ENCODE assay signal across 22 mouse cellular contexts in genomic region chr1:160049131-160049880, GRCm38 (mm10). TPM values are rescaled to one million over a fixed set of nuclear protein-coding genes. Genes with fewer than 3 reads are reported as not detected.
A peak's percentile ranks its signal among the peaks of the same experiment; 100 is the strongest.
DNase-seq lines count a peak whose midpoint lies in the region; ATAC-seq lines count a peak whose summit lies in the region.
"Had no signal": no experiment of that assay in that cellular context is flagged by ENCODE, and none has a peak within 500 bp of the region (broad histone marks: within the 10 kb centered on the region; RNA-seq: fewer than 3 reads in every experiment).

No protein-coding gene starts in this region.

- H3K4me1 ChIP-seq in erythroblast, embryonic 14.5 days (ENCODE audit: control insufficient read depth) = peaks cover 96% of the 10 kb centered on the region
- H3K4me1 ChIP-seq in heart, embryonic 14.5 days (ENCODE audit: control insufficient read depth in 2 of 2, insufficient read depth in 2 of 2, low read length in 2 of 2) = peaks cover 14 to 35% of the 10 kb centered on the region in 2 experiments
- H3K4me1 ChIP-seq in lung, embryonic 16.5 days (replicated peaks; ENCODE audit: control insufficient read depth, insufficient read depth, low read length) = peaks cover 26% of the 10 kb centered on the region
- H3K4me1 ChIP-seq: intestine, embryonic 15.5 days; limb, embryonic 13.5 days had no signal

- no peaks in the 10 kb centered on the region for H3K9me3 ChIP-seq in erythroblast, embryonic 14.5 days (ENCODE audit: control insufficient read depth, low read length)
- H3K9me3 ChIP-seq in heart, embryonic 14.5 days (ENCODE audit: control insufficient read depth, low read length) = no peaks in the 10 kb centered on the region
- H3K9me3 ChIP-seq in lung, embryonic 16.5 days (ENCODE audit: control insufficient read depth, low read length) = no peaks in the 10 kb centered on the region
- H3K9me3 ChIP-seq: embryonic facial prominence, embryonic 10.5 days; forebrain, embryonic 13.5 days; hindbrain, embryonic 15.5 days; intestine, embryonic 15.5 days; kidney, embryonic 15.5 days; limb, embryonic 13.5 days; midbrain, embryonic 12.5 days had no signal

- WGBS in heart, embryonic 14.5 days = 31% methylated on average over 5 of the region's 5 CpGs
- WGBS in lung, embryonic 16.5 days = 29% methylated on average over 5 of the region's 5 CpGs

- peaks cover 75% of the 10 kb centered on the region for H3K36me3 ChIP-seq in erythroblast, embryonic 14.5 days (ENCODE audit: control insufficient read depth)
- no peaks in the 10 kb centered on the region for H3K36me3 ChIP-seq in heart, embryonic 14.5 days (ENCODE audit: control insufficient read depth, insufficient read depth, low read length)
- no peaks in the 10 kb centered on the region for H3K36me3 ChIP-seq in lung, embryonic 16.5 days (ENCODE audit: control insufficient read depth, insufficient read depth, low read length)
- H3K36me3 ChIP-seq: embryonic facial prominence, embryonic 10.5 days; hindbrain, embryonic 15.5 days; intestine, embryonic 15.5 days; kidney, embryonic 15.5 days; limb, embryonic 13.5 days; midbrain, embryonic 12.5 days had no signal

- peak overlapping the region; percentile 34 for H3K4me3 ChIP-seq in erythroblast, embryonic 14.5 days (replicated peaks)
- H3K4me3 ChIP-seq in heart, embryonic 14.5 days (ENCODE audit: control insufficient read depth in 1 of 2, insufficient read depth in 1 of 2, low read depth in 1 of 2, low read length in 2 of 2) = no peak overlapping the region
- no peak overlapping the region for H3K4me3 ChIP-seq in lung, embryonic 16.5 days (ENCODE audit: low read length)
- H3K4me3 ChIP-seq: embryonic facial prominence, embryonic 10.5 days; forebrain, embryonic 13.5 days; hindbrain, embryonic 15.5 days; intestine, embryonic 15.5 days; kidney, embryonic 15.5 days; limb, embryonic 13.5 days; midbrain, embryonic 12.5 days had no signal

- H3K27ac ChIP-seq in heart, embryonic 14.5 days (replicated peaks in 1 of 2; ENCODE audit: control insufficient read depth in 1 of 2, insufficient read depth in 1 of 2, low read depth in 2 of 2, low read length in 2 of 2) = no peak overlapping the region
- peak overlapping the region; percentile 41; the same call in 1 of the 2 replicates for H3K27ac ChIP-seq in lung, embryonic 16.5 days (ENCODE audit: low read length)
- H3K27ac ChIP-seq: embryonic facial prominence, embryonic 10.5 days; forebrain, embryonic 13.5 days; hindbrain, embryonic 15.5 days; intestine, embryonic 15.5 days; kidney, embryonic 15.5 days; limb, embryonic 13.5 days; macrophage; midbrain, embryonic 12.5 days had no signal

- H3K9ac ChIP-seq in heart, embryonic 14.5 days (ENCODE audit: low read length) = peak overlapping the region; percentile 27; the same call in 1 of the 2 replicates
- no peak overlapping the region for H3K9ac ChIP-seq in lung, embryonic 16.5 days (ENCODE audit: low read length)
- H3K9ac ChIP-seq: forebrain, embryonic 13.5 days; hindbrain, embryonic 15.5 days; intestine, embryonic 15.5 days; kidney, embryonic 15.5 days; limb, embryonic 13.5 days; midbrain, embryonic 12.5 days had no signal

- no peaks in the 10 kb centered on the region for H3K27me3 ChIP-seq in erythroblast, embryonic 14.5 days (ENCODE audit: control insufficient read depth)
- no peaks in the 10 kb centered on the region for H3K27me3 ChIP-seq in heart, embryonic 14.5 days (ENCODE audit: control insufficient read depth, insufficient read depth, low read length)
- no peaks in the 10 kb centered on the region for H3K27me3 ChIP-seq in lung, embryonic 16.5 days (ENCODE audit: control insufficient read depth, insufficient read depth, low read depth, low read length)
- H3K27me3 ChIP-seq: forebrain, embryonic 13.5 days; hindbrain, embryonic 15.5 days; intestine, embryonic 15.5 days; kidney, embryonic 15.5 days; limb, embryonic 13.5 days had no signal

- no peak for ATAC-seq in erythroblast, adult 5-6 weeks (replicated peaks; ENCODE audit: low FRiP score, poor library complexity, severe bottlenecking)
- no peak for ATAC-seq in heart, embryonic 14.5 days (ENCODE audit: insufficient number of reproducible peaks, insufficient read depth, low FRiP score, low read depth)
- ATAC-seq in lung, embryonic 16.5 days (ENCODE audit: low read depth) = peak; percentile 34
- peak; percentile 34 for ATAC-seq in megakaryocyte-erythroid progenitor cell, adult 5-6 weeks (replicated peaks; ENCODE audit: low FRiP score, low TSS enrichment, poor library complexity, severe bottlenecking)
- ATAC-seq: forebrain, embryonic 13.5 days; intestine, embryonic 15.5 days had no signal

- no peak for DNase-seq in heart, adult 9 months (ENCODE audit: low spot score in 2 of 2)
- no peak for DNase-seq in lung, adult 18-20 months
- no peak for DNase-seq in layer of hippocampus, adult 9-11 months
- DNase-seq: adrenal gland, adult 2 months; cerebellum, adult 8-10 months; gastrocnemius, postnatal 14 days; heart, postnatal 4 days; kidney, postnatal 4 days; thymus, postnatal 14 days had no signal

- H3K4me2 ChIP-seq in heart, embryonic 14.5 days (ENCODE audit: low read length) = no peak overlapping the region
- no peak overlapping the region for H3K4me2 ChIP-seq in lung, embryonic 16.5 days (ENCODE audit: low read depth, low read length)
- H3K4me2 ChIP-seq: forebrain, embryonic 13.5 days; hindbrain, embryonic 15.5 days; intestine, embryonic 15.5 days; kidney, embryonic 15.5 days; limb, embryonic 13.5 days; midbrain, embryonic 12.5 days had no signal

RNA-seq across cellular contexts. Expression of gene 4930523C07Rik, which starts 5.1 kb away (rescaled TPM):
- polyA plus RNA-seq in erythroblast, embryonic 14.5 days (2012) = 3.7 and 4.4 TPM in 2 replicates
- total RNA-seq in erythroblast, adult 5-6 weeks (2015; ENCODE audit: low replicate concordance) = 11.7 and 14.2 TPM in 2 replicates
- total RNA-seq in erythroblast, adult 5-6 weeks (2017; ENCODE audit: low replicate concordance) = 30.2 and 31.4 TPM in 2 replicates
- 19.1 and 20.9 TPM in 2 replicates for polyA plus RNA-seq in heart, embryonic 14.5 days (2014; fragmentation: Nextera tagmentation; extraction: Ambion mirVana)
- 43.0 and 48.1 TPM in 2 replicates for polyA plus RNA-seq in lung, embryonic 16.5 days (2015; fragmentation: Nextera tagmentation; extraction: Ambion mirVana)
- 14.5 and 28.5 TPM in 2 replicates for total RNA-seq in megakaryocyte-erythroid progenitor cell, adult 5-6 weeks (2014; fragmentation: Nextera tagmentation)
- 21.3 and 27.3 TPM in 2 replicates for total RNA-seq in megakaryocyte-erythroid progenitor cell, adult 5-6 weeks (2017)

Comparison
In these comparisons a context has a peak if more than half of its experiments do, and no peak if none do; other contexts are left out.
1. ATAC-seq: peak in lung, embryonic 16.5 days (single experiment) and megakaryocyte-erythroid progenitor cell, adult 5-6 weeks (single experiment); none in erythroblast, adult 5-6 weeks (single experiment) and heart, embryonic 14.5 days (single experiment).